Mouse (Mus musculus) liver, postnatal 0 days (tissue): ENCODE results near the gene Ces2g.
A peak's percentile ranks its signal among the peaks of the same experiment; 100 is the strongest.

Experiments
- CTCF ChIP-seq: sonication (generic); IDR thresholded peaks from 2 replicates; pipeline ENCODE4 v1.5.1; 2016; ENCODE audit warnings: antibody characterized with exemption, low read depth
- EP300 ChIP-seq: IDR thresholded peaks from 2 replicates; pipeline ENCODE4 v1.6.1; 2016; ENCODE audit warnings: antibody characterized with exemption, low read depth, mild to moderate bottlenecking

GRCm38 (mm10) chr8:104961537-104961961 lies at the start of gene Ces2g:
- no peak for TF ChIP-seq CTCF
- peak; percentile 45; the same call in 1 of the 2 replicates for TF ChIP-seq EP300
